Comparison of ENCODE assay signal across 8 mouse cellular contexts in the genomic region with DNA sequence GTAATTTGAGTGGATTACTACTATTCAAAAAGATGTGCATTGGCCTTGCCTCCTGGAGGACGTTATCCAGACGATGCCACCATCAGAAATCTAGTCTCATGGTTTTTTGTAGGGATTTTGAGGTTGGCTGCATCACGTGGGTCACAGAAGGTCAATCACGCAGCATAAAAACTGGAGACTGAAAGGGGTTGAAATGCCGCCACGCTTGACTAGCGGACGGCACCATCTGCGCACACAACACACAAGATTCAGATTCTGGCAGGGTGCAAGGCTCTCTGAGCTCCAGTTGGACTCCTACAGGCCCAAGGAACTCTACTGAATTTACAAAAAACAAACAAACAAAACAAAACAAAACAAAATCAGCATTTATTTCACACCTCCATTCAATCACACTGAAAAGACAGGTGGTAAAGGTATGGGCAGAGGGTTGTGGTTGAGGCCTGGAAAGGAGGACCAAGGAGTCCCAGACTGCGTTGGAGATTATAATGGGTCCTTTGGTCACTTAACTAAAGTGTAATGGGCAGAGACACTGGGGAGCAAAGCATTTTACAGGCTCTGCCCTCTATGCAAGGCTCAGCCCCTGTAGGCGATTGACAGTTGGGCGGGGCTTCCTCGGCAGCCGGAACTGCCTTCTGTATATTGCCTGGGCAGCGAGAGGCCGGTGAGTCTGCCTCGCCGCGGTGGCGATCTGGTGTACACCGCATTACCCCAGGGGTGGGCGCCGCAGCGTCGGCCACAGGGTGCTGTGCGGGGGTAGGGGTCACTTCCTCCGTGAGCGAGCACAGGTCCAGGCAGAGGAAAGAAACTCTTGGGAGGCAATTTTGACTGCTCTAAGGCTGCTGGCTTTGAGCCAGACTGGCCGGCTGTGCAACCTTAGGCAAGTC. TPM values are rescaled to one million over a fixed set of nuclear protein-coding genes. Genes with fewer than 3 reads are reported as not detected.
DNase-seq lines count a peak whose midpoint lies in the region; ATAC-seq and TF ChIP-seq lines count a peak whose summit lies in the region.

No protein-coding gene starts in this region.

- no peaks in the 10 kb centered on the region for H3K9me3 ChIP-seq in embryonic facial prominence, embryonic 13.5 days
- no peaks in the 10 kb centered on the region for H3K9me3 ChIP-seq in heart, embryonic 11.5 days (replicated peaks; ENCODE audit: control insufficient read depth, low read length)
- H3K9me3 ChIP-seq in midbrain, embryonic 16.5 days (replicated peaks; ENCODE audit: control insufficient read depth, low read length, poor library complexity, severe bottlenecking): no peaks in the 10 kb centered on the region
- H3K9me3 ChIP-seq in stomach, embryonic 14.5 days (ENCODE audit: control insufficient read depth, low read depth, low read length): no peaks in the 10 kb centered on the region

- no peaks in the 10 kb centered on the region for H3K27me3 ChIP-seq in embryonic facial prominence, embryonic 13.5 days
- H3K27me3 ChIP-seq in heart, embryonic 11.5 days (ENCODE audit: control insufficient read depth, insufficient read depth, low read length): no peaks in the 10 kb centered on the region
- H3K27me3 ChIP-seq in liver, adult 2 months (ENCODE audit: control insufficient read depth, insufficient read depth, low read length): no peaks in the 10 kb centered on the region
- H3K27me3 ChIP-seq in midbrain, embryonic 16.5 days (ENCODE audit: control insufficient read depth, insufficient read depth, low read depth, low read length): no peaks in the 10 kb centered on the region
- no peaks in the 10 kb centered on the region for H3K27me3 ChIP-seq in stomach, embryonic 14.5 days (ENCODE audit: control insufficient read depth, insufficient read depth, low read length)

- no peak for ATAC-seq in embryonic facial prominence, embryonic 13.5 days (ENCODE audit: insufficient number of reproducible peaks, insufficient read depth, low FRiP score, low TSS enrichment, low read depth)
- ATAC-seq in heart, embryonic 11.5 days (replicated peaks; ENCODE audit: insufficient number of reproducible peaks, low FRiP score, low TSS enrichment): peak; percentile 74
- peak; percentile 36 for ATAC-seq in midbrain, embryonic 16.5 days
- ATAC-seq in stomach, embryonic 14.5 days (ENCODE audit: insufficient number of reproducible peaks, insufficient read depth, low FRiP score, low read depth): peak; percentile 44

- peak; percentile 19 for DNase-seq in 3134 (ENCODE audit: extremely low read depth, insufficient read length, low spot score)
- peak; percentile 80 for DNase-seq in adrenal gland, postnatal 25 days
- peak; percentile 87 for DNase-seq in kidney, adult 9 months
- DNase-seq in liver, adult 2 months (ENCODE audit: extremely low read depth, low read depth, low spot score): peak; percentile 75

- H3K4me1 ChIP-seq in embryonic facial prominence, embryonic 13.5 days: peaks cover 31% of the 10 kb centered on the region
- H3K4me1 ChIP-seq in heart, embryonic 11.5 days (ENCODE audit: control insufficient read depth, insufficient read depth, low read length): peaks cover 27% of the 10 kb centered on the region
- peaks cover 12% of the 10 kb centered on the region for H3K4me1 ChIP-seq in liver, adult 2 months (ENCODE audit: control insufficient read depth, insufficient read depth, low read length)
- peaks cover 11% of the 10 kb centered on the region for H3K4me1 ChIP-seq in midbrain, embryonic 16.5 days (ENCODE audit: control insufficient read depth, insufficient read depth, low read length)
- H3K4me1 ChIP-seq in stomach, embryonic 14.5 days (ENCODE audit: control insufficient read depth, insufficient read depth, low read length): peaks cover 15% of the 10 kb centered on the region

- peak; percentile 69 for TF ChIP-seq POLR2A in liver, adult 2 months (IDR thresholded peaks at IDR 0.05; ENCODE audit: extremely low read depth, insufficient read depth, low read length)

- WGBS in embryonic facial prominence, embryonic 13.5 days: 22% methylated on average over 29 of the region's 29 CpGs
- WGBS in heart, embryonic 11.5 days (ENCODE audit: insufficient replicate concordance): 24% methylated on average over 29 of the region's 29 CpGs
- whole genome bisulfite sequencing in liver, adult 2 months: 28% methylated on average over 29 of the region's 29 CpGs
- WGBS in midbrain, embryonic 16.5 days: 10% methylated on average over 29 of the region's 29 CpGs
- 24% methylated on average over 29 of the region's 29 CpGs for WGBS in stomach, embryonic 14.5 days

- peak overlapping the region; percentile 48 for H3K4me3 ChIP-seq in embryonic facial prominence, embryonic 13.5 days
- peak overlapping the region; percentile 45 for H3K4me3 ChIP-seq in heart, embryonic 11.5 days (ENCODE audit: low read depth, low read length)
- H3K4me3 ChIP-seq in liver, adult 2 months (ENCODE audit: insufficient read depth, low read depth, low read length): peak overlapping the region; percentile 90
- H3K4me3 ChIP-seq in midbrain, embryonic 16.5 days (ENCODE audit: low read depth, low read length): peak overlapping the region; percentile 67
- H3K4me3 ChIP-seq in stomach, embryonic 14.5 days (ENCODE audit: low read depth, low read length): peak overlapping the region; percentile 38

- peak overlapping the region; percentile 73 for H3K9ac ChIP-seq in embryonic facial prominence, embryonic 13.5 days
- peak overlapping the region; percentile 64 for H3K9ac ChIP-seq in heart, embryonic 11.5 days (ENCODE audit: low read depth, low read length)
- H3K9ac ChIP-seq in liver, adult 2 months (ENCODE audit: low read depth, low read length): peak overlapping the region; percentile 86
- peak overlapping the region; percentile 92 for H3K9ac ChIP-seq in midbrain, embryonic 16.5 days (ENCODE audit: low read depth, low read length)
- peak overlapping the region; percentile 46; the same call in 1 of the 2 replicates for H3K9ac ChIP-seq in stomach, embryonic 14.5 days (replicated peaks; ENCODE audit: low read depth, low read length)

- H3K79me2 ChIP-seq in liver, adult 2 months (ENCODE audit: control insufficient read depth, insufficient read depth, low read length): no peaks in the 10 kb centered on the region

- H3K36me3 ChIP-seq in embryonic facial prominence, embryonic 13.5 days: peaks cover 26% of the 10 kb centered on the region
- H3K36me3 ChIP-seq in heart, embryonic 11.5 days (ENCODE audit: control insufficient read depth, insufficient read depth, low read length): peaks cover 5% of the 10 kb centered on the region
- peaks cover under 1% of the 10 kb centered on the region; the same call in 1 of the 2 replicates for H3K36me3 ChIP-seq in liver, adult 2 months (ENCODE audit: control insufficient read depth, insufficient read depth, low read length)
- peaks cover 5% of the 10 kb centered on the region for H3K36me3 ChIP-seq in midbrain, embryonic 16.5 days (ENCODE audit: control insufficient read depth, insufficient read depth, low read length)
- peaks cover 8% of the 10 kb centered on the region for H3K36me3 ChIP-seq in stomach, embryonic 14.5 days (ENCODE audit: control insufficient read depth, insufficient read depth, low read length)

- TF ChIP-seq CTCF in liver, adult 2 months (IDR thresholded peaks at IDR 0.05; ENCODE audit: low read depth, low read length): no peak

- H3K4me2 ChIP-seq in embryonic facial prominence, embryonic 13.5 days: peak overlapping the region; percentile 79
- peak overlapping the region; percentile 66 for H3K4me2 ChIP-seq in heart, embryonic 11.5 days
- peak overlapping the region; percentile 87 for H3K4me2 ChIP-seq in midbrain, embryonic 16.5 days (ENCODE audit: low read length)
- peak overlapping the region; percentile 83 for H3K4me2 ChIP-seq in stomach, embryonic 14.5 days (replicated peaks; ENCODE audit: low read depth, low read length)

- no peak overlapping the region for H3K27ac ChIP-seq in embryonic facial prominence, embryonic 13.5 days
- no peak overlapping the region for H3K27ac ChIP-seq in heart, embryonic 11.5 days (ENCODE audit: low read depth, low read length)
- peak overlapping the region; percentile 69 for H3K27ac ChIP-seq in liver, adult 2 months (replicated peaks; ENCODE audit: insufficient read depth, low read depth, low read length)
- peak overlapping the region; percentile 95 for H3K27ac ChIP-seq in midbrain, embryonic 16.5 days (ENCODE audit: low read length)
- 0 out of 2 replicates have a peak overlapping the region, but pooled peaks have one; percentile 48 for H3K27ac ChIP-seq in stomach, embryonic 14.5 days (ENCODE audit: low read length)

RNA-seq across cellular contexts. Expression of a gene that starts 1.2 kb away (rescaled TPM):
- total RNA-seq in adrenal gland, postnatal 25 days (2021): 5.3 and 6.1 TPM in 2 replicates
- polyA plus RNA-seq in embryonic facial prominence, embryonic 13.5 days (2015; fragmentation: Nextera tagmentation; extraction: Ambion mirVana): 10.4 and 10.6 TPM in 2 replicates
- 3.5 and 4.2 TPM in 2 replicates for polyA plus RNA-seq in heart, embryonic 11.5 days (2014; fragmentation: Nextera tagmentation; extraction: Ambion mirVana)
- not detected in 2 replicates for total RNA-seq in liver, adult 2 months (2014; rRNA removed)
- polyA plus RNA-seq in liver, adult 2 months (2012; rRNA removed): 0.05 TPM in 1 of 2 replicates, not detected in the other
- polyA plus RNA-seq in midbrain, embryonic 16.5 days (2015; fragmentation: Nextera tagmentation; extraction: Ambion mirVana): 477 and 539 TPM in 2 replicates
- 13.9 and 17.8 TPM in 2 replicates for polyA plus RNA-seq in stomach, embryonic 14.5 days (2014; fragmentation: Nextera tagmentation; extraction: Ambion mirVana)

RNA-seq across cellular contexts. Expression of a gene that starts 2.9 kb away (rescaled TPM):
- 139 and 169 TPM in 2 replicates for total RNA-seq in adrenal gland, postnatal 25 days (2021)
- 52.6 and 53.3 TPM in 2 replicates for polyA plus RNA-seq in embryonic facial prominence, embryonic 13.5 days (2015; fragmentation: Nextera tagmentation; extraction: Ambion mirVana)
- 37.9 and 41.7 TPM in 2 replicates for polyA plus RNA-seq in heart, embryonic 11.5 days (2014; fragmentation: Nextera tagmentation; extraction: Ambion mirVana)
- total RNA-seq in liver, adult 2 months (2014; rRNA removed): 27.7 and 30.5 TPM in 2 replicates
- polyA plus RNA-seq in liver, adult 2 months (2012; rRNA removed): 131 and 137 TPM in 2 replicates
- 101 and 105 TPM in 2 replicates for polyA plus RNA-seq in midbrain, embryonic 16.5 days (2015; fragmentation: Nextera tagmentation; extraction: Ambion mirVana)
- polyA plus RNA-seq in stomach, embryonic 14.5 days (2014; fragmentation: Nextera tagmentation; extraction: Ambion mirVana): 42.5 and 43.0 TPM in 2 replicates

RNA-seq across cellular contexts. Expression of a gene that starts 10.4 kb away (rescaled TPM):
- total RNA-seq in adrenal gland, postnatal 25 days (2021): 1.4 and 1.8 TPM in 2 replicates
- polyA plus RNA-seq in embryonic facial prominence, embryonic 13.5 days (2015; fragmentation: Nextera tagmentation; extraction: Ambion mirVana): 0.65 and 0.74 TPM in 2 replicates
- polyA plus RNA-seq in heart, embryonic 11.5 days (2014; fragmentation: Nextera tagmentation; extraction: Ambion mirVana): 0.33 and 0.44 TPM in 2 replicates
- 0.07 and 0.09 TPM in 2 replicates for total RNA-seq in liver, adult 2 months (2014; rRNA removed)
- 0.06 and 0.07 TPM in 2 replicates for polyA plus RNA-seq in liver, adult 2 months (2012; rRNA removed)
- 0.62 and 0.92 TPM in 2 replicates for polyA plus RNA-seq in midbrain, embryonic 16.5 days (2015; fragmentation: Nextera tagmentation; extraction: Ambion mirVana)
- polyA plus RNA-seq in stomach, embryonic 14.5 days (2014; fragmentation: Nextera tagmentation; extraction: Ambion mirVana): 1.2 and 1.6 TPM in 2 replicates

RNA-seq across cellular contexts. Expression of a gene that starts 10.6 kb away (rescaled TPM):
- 23.5 TPM in 1 of 2 replicates, not detected in the other for total RNA-seq in adrenal gland, postnatal 25 days (2021)
- polyA plus RNA-seq in embryonic facial prominence, embryonic 13.5 days (2015; fragmentation: Nextera tagmentation; extraction: Ambion mirVana): not detected in 2 replicates
- polyA plus RNA-seq in heart, embryonic 11.5 days (2014; fragmentation: Nextera tagmentation; extraction: Ambion mirVana): not detected in 2 replicates
- total RNA-seq in liver, adult 2 months (2014; rRNA removed): 6.1 and 8.2 TPM in 2 replicates
- polyA plus RNA-seq in liver, adult 2 months (2012; rRNA removed): 1.7 TPM in 1 of 2 replicates, not detected in the other
- not detected in 2 replicates for polyA plus RNA-seq in midbrain, embryonic 16.5 days (2015; fragmentation: Nextera tagmentation; extraction: Ambion mirVana)
- polyA plus RNA-seq in stomach, embryonic 14.5 days (2014; fragmentation: Nextera tagmentation; extraction: Ambion mirVana): not detected in 2 replicates

RNA-seq across cellular contexts. Expression of a gene that starts 20.3 kb away (rescaled TPM):
- 72.0 and 83.0 TPM in 2 replicates for total RNA-seq in adrenal gland, postnatal 25 days (2021)
- 7.4 and 7.6 TPM in 2 replicates for polyA plus RNA-seq in embryonic facial prominence, embryonic 13.5 days (2015; fragmentation: Nextera tagmentation; extraction: Ambion mirVana)
- 4.6 and 6.1 TPM in 2 replicates for polyA plus RNA-seq in heart, embryonic 11.5 days (2014; fragmentation: Nextera tagmentation; extraction: Ambion mirVana)
- total RNA-seq in liver, adult 2 months (2014; rRNA removed): 19.5 and 19.6 TPM in 2 replicates
- 11.2 and 11.6 TPM in 2 replicates for polyA plus RNA-seq in liver, adult 2 months (2012; rRNA removed)
- 5.3 and 6.2 TPM in 2 replicates for polyA plus RNA-seq in midbrain, embryonic 16.5 days (2015; fragmentation: Nextera tagmentation; extraction: Ambion mirVana)
- 10.0 and 10.1 TPM in 2 replicates for polyA plus RNA-seq in stomach, embryonic 14.5 days (2014; fragmentation: Nextera tagmentation; extraction: Ambion mirVana)

Comparison
In these comparisons a context has a peak if more than half of its experiments do, and no peak if none do; other contexts are left out.
1. DNase-seq: peak in every context shown above with its lines; median percentile 87 in kidney, adult 9 months; 80 in adrenal gland, postnatal 25 days; 75 in liver, adult 2 months; 19 in 3134.
2. H3K27ac ChIP-seq: peak in liver, adult 2 months (single experiment), midbrain, embryonic 16.5 days (single experiment) and stomach, embryonic 14.5 days (single experiment); none in embryonic facial prominence, embryonic 13.5 days (single experiment) and heart, embryonic 11.5 days (single experiment).
3. H3K4me3 ChIP-seq: peak in every context shown above with its lines; median percentile 90 in liver, adult 2 months; 67 in midbrain, embryonic 16.5 days; 48 in embryonic facial prominence, embryonic 13.5 days; 45 in heart, embryonic 11.5 days; 38 in stomach, embryonic 14.5 days.
4. RNA of a gene that starts 1.2 kb away (polyA plus RNA-seq): 477 to 539 TPM in midbrain, embryonic 16.5 days; 13.9 to 17.8 TPM in stomach, embryonic 14.5 days, 10.4 to 10.6 TPM in embryonic facial prominence, embryonic 13.5 days, 3.5 to 4.2 TPM in heart, embryonic 11.5 days and 0.05 TPM in liver, adult 2 months; every median in the first group is over 10 times any median in the second.
5. Peak in every context shown above with its lines, with median percentiles within 50 percentile points of each other: H3K4me2 ChIP-seq and H3K9ac ChIP-seq.